Mouse (Mus musculus): ENCODE results near the gene Sept10. TPM values are rescaled to one million over a fixed set of nuclear protein-coding genes. Genes with fewer than 3 reads are reported as not detected.
A peak's percentile ranks its signal among the peaks of the same experiment; 100 is the strongest.

Sept10 gene
- 11.5 and 14.3 TPM in 2 replicates for polyA plus RNA-seq (2015; fragmentation: Nextera tagmentation; extraction: Ambion mirVana)

DNA sequence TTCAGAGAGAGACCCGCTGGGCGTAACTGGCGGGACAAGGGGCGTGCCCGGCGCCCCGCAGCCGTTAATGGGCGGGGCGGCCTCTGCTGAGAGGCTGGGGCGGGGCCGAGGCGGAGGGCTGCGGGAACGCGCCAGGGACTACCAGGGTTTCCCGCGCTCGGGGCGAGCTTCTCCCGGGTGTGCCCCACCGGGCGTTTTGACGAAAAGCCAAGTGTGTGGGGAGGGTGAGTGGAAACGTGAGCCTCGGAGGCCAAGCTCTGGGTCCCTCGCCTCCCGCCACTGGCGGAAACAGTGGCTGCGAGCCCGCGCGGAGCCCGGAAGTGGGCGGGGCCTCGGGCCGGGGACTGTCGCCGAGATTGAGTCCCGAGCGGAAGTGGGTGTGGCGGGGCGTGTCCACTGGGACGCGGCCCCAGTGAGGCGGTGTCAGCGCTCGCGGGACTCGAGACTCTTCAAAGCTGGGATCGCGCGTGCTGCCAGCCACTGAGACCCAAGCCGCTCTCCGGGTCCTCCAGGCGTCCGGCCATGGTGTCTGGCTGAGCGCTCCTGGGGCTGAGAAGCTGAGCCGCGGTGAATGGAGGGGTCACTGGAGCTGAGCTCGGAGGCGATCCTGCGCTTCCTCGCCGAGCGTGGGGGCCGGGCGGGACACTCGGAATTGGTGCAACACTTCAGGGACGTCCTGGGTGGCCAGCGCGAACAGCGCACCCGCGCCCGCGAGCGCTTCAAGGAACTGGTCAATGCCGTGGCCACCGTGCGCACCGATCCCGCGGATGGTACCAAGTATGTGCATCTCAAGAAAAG is at the start of gene Sept10, which contains the start of gene Sowahc:
Gene Sept10, minus strand, starts transcription at position 375 of the 798 bp plus-strand sequence.
Gene Sowahc, plus strand, starts transcription at position 481 of the 798 bp plus-strand sequence.
- peaks cover 17% of the 10 kb centered on the region for H3K4me1 ChIP-seq (replicated peaks)
- H3K4me3 ChIP-seq (replicated peaks) = peak within 1 kb of the TSS; percentile 66
- no peaks in the 10 kb centered on the region for H3K9me3 ChIP-seq (replicated peaks)
- H3K36me3 ChIP-seq = no peaks in the 10 kb centered on the region
- peak within 1 kb of the TSS; percentile 69 for H3K9ac ChIP-seq
- under 1% methylated on average over 84 of the region's 84 CpGs for WGBS (ENCODE audit: insufficient replicate concordance)
- peaks cover 56% of the 10 kb centered on the region for H3K27me3 ChIP-seq
- peak; percentile 86 for ATAC-seq (ENCODE audit: low read depth)
- peak within 1 kb of the TSS; percentile 71 for H3K27ac ChIP-seq
- peak within 1 kb of the TSS; percentile 87 for H3K4me2 ChIP-seq
- peak; percentile 82 for DNase-seq

DNA sequence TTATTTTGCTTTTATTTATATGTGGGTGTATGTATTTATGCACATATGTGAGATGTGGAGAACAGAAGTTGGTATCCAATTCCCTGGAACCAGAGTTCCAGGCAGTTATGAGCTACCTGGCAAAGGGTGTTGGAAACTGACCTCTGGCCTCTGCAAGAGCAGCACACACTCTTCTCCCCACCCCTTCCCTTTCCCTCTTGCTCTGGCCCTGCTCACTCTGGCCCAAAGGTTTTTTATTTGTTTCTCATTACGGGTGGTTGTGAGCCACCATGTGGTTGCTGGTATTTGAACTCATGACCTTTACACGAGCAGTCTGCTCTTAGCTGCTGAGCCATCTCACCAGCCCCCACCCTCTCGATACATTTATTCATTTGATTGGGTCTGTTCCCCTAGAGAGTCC is 47.1 kb upstream of the Sept10 start:
- Histone ChIP-seq H3K9me3 (replicated peaks) (no peaks in the 10 kb centered on the region), H3K27me3 (no peaks in the 10 kb centered on the region), H3K27ac (no peak overlapping the region), H3K4me2 (no peak overlapping the region), H3K9ac (no peak overlapping the region), H3K4me3 (replicated peaks) (no peak overlapping the region), H3K4me1 (replicated peaks) (peaks cover 25% of the 10 kb centered on the region), H3K36me3 (no peaks in the 10 kb centered on the region)
- 39% methylated on average over 3 of the region's 3 CpGs for WGBS (ENCODE audit: insufficient replicate concordance)
- ATAC-seq (ENCODE audit: low read depth) (no peak), DNase-seq (no peak)

DNA sequence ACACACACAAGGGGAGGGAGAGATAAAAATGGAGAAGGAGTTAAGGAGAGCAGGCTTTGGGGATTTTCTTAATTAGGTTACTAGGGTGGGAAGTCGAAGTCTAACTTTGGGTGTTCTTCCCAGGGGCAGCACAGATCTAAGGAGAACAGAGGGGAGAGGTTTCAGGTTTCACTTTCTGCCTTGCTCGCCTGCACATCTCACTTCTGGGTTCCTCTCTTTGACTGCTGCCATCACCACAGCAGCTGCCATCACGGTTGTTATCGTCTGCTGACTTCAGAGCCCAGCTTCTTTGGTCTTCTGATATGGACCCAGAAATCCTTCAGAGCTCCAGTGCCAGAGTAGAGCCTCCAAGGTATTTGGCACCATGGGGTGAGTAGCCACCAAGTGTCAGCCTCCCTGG is 46.5 kb upstream of the Sept10 start:
- no peak for DNase-seq
- Histone ChIP-seq H3K9me3 (replicated peaks) (no peaks in the 10 kb centered on the region), H3K27me3 (no peaks in the 10 kb centered on the region), H3K4me3 (replicated peaks) (no peak overlapping the region), H3K9ac (no peak overlapping the region), H3K4me1 (replicated peaks) (peaks cover 29% of the 10 kb centered on the region), H3K27ac (no peak overlapping the region), H3K36me3 (no peaks in the 10 kb centered on the region), H3K4me2 (no peak overlapping the region)
- no peak for ATAC-seq (ENCODE audit: low read depth)
- WGBS (ENCODE audit: insufficient replicate concordance) = 27% methylated on average over 4 of the region's 4 CpGs

DNA sequence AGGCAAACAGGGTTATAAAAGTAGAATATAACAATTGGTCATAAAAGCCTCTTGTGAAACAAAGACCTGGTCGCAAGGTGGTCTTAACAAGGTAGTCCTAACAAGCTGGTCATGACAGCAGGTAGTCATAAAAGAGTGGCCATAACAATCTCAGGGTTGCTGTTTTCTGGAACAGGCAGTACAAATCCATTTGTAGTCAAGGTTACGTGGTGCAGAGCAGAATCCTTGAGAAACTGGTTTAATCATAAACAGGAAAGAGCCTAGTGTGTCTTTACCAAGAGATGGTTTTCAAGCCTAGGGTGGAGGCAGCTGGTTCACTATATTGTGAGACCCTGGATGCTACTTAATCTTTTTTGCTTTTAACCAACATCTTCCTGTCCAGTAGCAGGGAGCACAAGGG is 45.6 kb upstream of the Sept10 start:
- Histone ChIP-seq H3K4me3 (replicated peaks) (no peak overlapping the region), H3K9ac (no peak overlapping the region), H3K27ac (no peak overlapping the region), H3K4me2 (no peak overlapping the region), H3K27me3 (no peaks in the 10 kb centered on the region), H3K4me1 (replicated peaks) (peaks cover 35% of the 10 kb centered on the region), H3K9me3 (replicated peaks) (no peaks in the 10 kb centered on the region), H3K36me3 (no peaks in the 10 kb centered on the region)
- ATAC-seq (ENCODE audit: low read depth) = no peak
- WGBS (ENCODE audit: insufficient replicate concordance) = 72% methylated on average over 2 of the region's 2 CpGs
- DNase-seq = no peak

DNA sequence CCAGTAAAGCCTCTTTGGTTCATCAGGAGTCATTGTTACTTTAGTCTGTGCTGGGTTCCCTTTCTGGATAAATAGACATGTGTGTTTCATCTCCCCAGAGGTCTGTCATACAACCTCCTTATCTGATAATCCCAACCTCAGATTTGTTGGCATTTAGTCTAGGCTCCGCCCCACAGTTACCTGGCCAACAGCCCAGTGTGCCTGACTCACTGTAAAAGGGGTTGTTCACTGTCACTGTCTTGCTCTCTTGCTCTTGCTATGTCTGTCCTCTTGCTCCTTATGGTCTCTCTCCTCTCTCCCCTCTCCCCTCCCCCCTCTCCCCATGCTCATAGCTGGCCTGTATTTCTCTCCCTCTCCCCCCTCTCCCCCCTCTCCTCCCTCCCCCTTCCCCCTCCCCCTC is 44.5 kb upstream of the Sept10 start:
- H3K27me3 ChIP-seq = no peaks in the 10 kb centered on the region
- no peak overlapping the region for H3K4me2 ChIP-seq
- no peaks in the 10 kb centered on the region for H3K9me3 ChIP-seq (replicated peaks)
- H3K4me3 ChIP-seq (replicated peaks) = no peak overlapping the region
- DNase-seq (no peak), ATAC-seq (ENCODE audit: low read depth) (peak; percentile 25; the same call in 1 of the 2 replicates)
- H3K36me3 ChIP-seq = no peaks in the 10 kb centered on the region
- WGBS (ENCODE audit: insufficient replicate concordance) = 77% methylated on average over 1 of the region's 1 CpGs
- H3K9ac ChIP-seq = no peak overlapping the region
- H3K27ac ChIP-seq = peak overlapping the region; percentile 15; the same call in 1 of the 2 replicates
- H3K4me1 ChIP-seq (replicated peaks) = peaks cover 37% of the 10 kb centered on the region

DNA sequence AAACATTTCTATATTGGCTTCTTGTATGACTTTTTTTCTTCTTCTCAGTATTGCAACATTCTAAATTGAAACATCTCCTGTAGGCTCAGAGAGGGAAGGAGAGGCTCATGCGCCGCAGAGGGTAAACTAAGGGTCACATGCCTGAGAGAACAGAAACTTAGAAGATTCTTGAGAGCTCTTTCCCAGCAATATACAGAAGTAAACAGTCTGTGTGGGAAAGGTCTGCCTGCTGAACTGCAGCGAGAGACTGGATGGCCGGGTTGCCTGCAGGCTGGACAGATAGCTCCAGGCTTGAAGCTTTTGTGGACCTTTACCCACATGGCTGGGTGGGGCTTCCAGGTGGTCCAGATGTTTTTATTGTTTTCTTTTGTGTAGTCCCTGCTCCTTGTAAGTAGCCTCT is 44.0 kb upstream of the Sept10 start:
- Histone ChIP-seq H3K4me3 (replicated peaks) (no peak overlapping the region), H3K27ac (peak overlapping the region; percentile 15; the same call in 1 of the 2 replicates), H3K36me3 (no peaks in the 10 kb centered on the region), H3K27me3 (no peaks in the 10 kb centered on the region), H3K4me2 (no peak overlapping the region), H3K9ac (no peak overlapping the region), H3K9me3 (replicated peaks) (no peaks in the 10 kb centered on the region), H3K4me1 (replicated peaks) (peaks cover 37% of the 10 kb centered on the region)
- 28% methylated on average over 4 of the region's 4 CpGs for WGBS (ENCODE audit: insufficient replicate concordance)
- 0 out of 2 replicates have a peak, but pooled peaks have one; percentile 5 for ATAC-seq (ENCODE audit: low read depth)
- DNase-seq = no peak

DNA sequence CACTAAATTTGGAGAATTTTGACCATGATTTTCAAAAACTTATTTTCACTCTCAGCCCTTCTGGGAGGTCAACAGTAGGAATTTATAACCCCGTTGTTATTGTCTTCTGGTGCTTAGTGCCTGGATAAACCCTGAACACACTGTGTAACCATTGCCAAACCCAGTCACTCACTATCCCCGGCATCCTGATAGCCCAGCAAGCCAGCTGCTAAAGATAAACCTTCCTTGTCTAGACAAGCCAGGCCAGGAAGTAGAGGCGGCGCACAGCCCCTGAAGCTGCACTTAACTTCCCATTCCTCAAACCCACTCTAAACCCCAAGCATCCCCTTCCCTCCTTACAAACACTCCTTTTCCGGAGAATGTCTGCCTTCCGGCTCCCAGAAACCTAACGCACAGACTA is 43.4 kb upstream of the Sept10 start:
- ATAC-seq (ENCODE audit: low read depth) (peak; percentile 59), DNase-seq (no peak)
- WGBS (ENCODE audit: insufficient replicate concordance) = 8% methylated on average over 7 of the region's 7 CpGs
- Histone ChIP-seq H3K4me3 (replicated peaks) (no peak overlapping the region), H3K27me3 (no peaks in the 10 kb centered on the region), H3K4me1 (replicated peaks) (peaks cover 35% of the 10 kb centered on the region), H3K4me2 (no peak overlapping the region), H3K9me3 (replicated peaks) (no peaks in the 10 kb centered on the region), H3K9ac (no peak overlapping the region), H3K27ac (no peak overlapping the region), H3K36me3 (no peaks in the 10 kb centered on the region)

DNA sequence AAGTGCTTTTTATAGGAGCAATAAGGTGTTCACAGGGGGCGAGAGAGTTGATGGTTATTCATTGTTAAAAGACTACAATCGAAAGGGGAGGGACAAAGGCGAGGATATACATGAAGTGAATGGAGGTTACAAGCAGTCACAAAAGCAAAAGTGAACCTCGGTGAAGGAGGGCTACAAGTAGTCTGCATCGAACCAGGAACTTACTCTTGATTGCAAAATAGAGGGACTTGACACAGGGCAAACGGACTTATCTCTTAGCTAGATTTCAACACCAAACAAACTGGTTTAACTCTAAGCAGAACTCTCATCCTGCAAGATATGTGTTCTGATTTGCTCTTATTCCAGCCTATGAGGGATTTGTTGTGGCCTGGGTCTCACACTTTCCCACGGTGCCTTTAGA is 41.3 kb upstream of the Sept10 start:
- Histone ChIP-seq H3K27me3 (no peaks in the 10 kb centered on the region), H3K27ac (no peak overlapping the region), H3K9me3 (replicated peaks) (no peaks in the 10 kb centered on the region), H3K4me3 (replicated peaks) (no peak overlapping the region), H3K4me2 (no peak overlapping the region), H3K9ac (no peak overlapping the region), H3K4me1 (replicated peaks) (peaks cover 31% of the 10 kb centered on the region), H3K36me3 (no peaks in the 10 kb centered on the region)
- ATAC-seq (ENCODE audit: low read depth) (no peak), DNase-seq (no peak)
- 43% methylated on average over 7 of the region's 7 CpGs for WGBS (ENCODE audit: insufficient replicate concordance)

DNA sequence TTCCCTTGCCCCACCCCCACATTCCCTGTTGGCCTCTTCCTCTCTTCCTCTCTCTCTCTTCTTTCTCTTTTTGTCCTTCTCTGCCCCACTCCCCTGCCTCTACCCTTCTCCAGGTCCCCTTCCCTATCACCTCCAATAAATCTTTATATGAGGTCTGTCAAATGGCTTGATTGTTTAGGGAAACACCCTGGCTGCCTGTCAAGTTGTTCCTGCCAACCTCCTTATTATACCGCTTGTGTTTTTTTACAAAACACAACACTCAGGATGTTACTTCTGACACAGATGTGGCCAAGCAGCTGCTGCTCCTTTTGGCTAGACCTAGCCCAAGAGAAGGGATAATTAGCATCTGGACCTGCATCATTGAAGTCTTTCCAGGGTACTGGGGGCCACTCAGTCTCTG is 40.4 kb upstream of the Sept10 start:
- Histone ChIP-seq H3K36me3 (no peaks in the 10 kb centered on the region), H3K9ac (no peak overlapping the region), H3K9me3 (replicated peaks) (no peaks in the 10 kb centered on the region), H3K27ac (no peak overlapping the region), H3K4me1 (replicated peaks) (peaks cover 31% of the 10 kb centered on the region), H3K27me3 (no peaks in the 10 kb centered on the region), H3K4me3 (replicated peaks) (no peak overlapping the region), H3K4me2 (no peak overlapping the region)
- ATAC-seq (ENCODE audit: low read depth) = no peak
- no peak for DNase-seq
- 70% methylated on average over 1 of the region's 1 CpGs for WGBS (ENCODE audit: insufficient replicate concordance)

DNA sequence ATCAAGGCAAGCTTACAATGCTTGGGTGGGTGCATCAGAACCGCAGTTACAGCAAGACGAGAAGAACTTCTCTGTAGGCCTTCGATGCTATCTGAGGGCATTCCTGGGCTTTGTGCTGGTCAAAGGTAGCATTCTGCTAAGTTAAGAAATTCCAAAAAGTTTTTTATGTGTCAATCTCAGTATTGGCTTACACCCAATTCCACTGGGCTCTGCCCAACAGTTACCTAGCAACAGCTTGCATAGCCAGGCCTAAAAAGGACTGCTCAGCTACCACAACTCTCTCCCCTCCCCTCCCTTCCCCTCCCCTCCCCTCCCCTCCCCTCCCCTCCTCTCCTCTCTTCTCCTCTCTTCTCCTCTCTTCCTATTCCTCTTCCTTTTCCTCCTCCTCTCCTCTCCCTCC is 40.0 kb upstream of the Sept10 start:
- H3K4me3 ChIP-seq (replicated peaks) = no peak overlapping the region
- no peak overlapping the region for H3K4me2 ChIP-seq
- peaks cover 31% of the 10 kb centered on the region for H3K4me1 ChIP-seq (replicated peaks)
- H3K9me3 ChIP-seq (replicated peaks) = no peaks in the 10 kb centered on the region
- no peaks in the 10 kb centered on the region for H3K36me3 ChIP-seq
- WGBS (ENCODE audit: insufficient replicate concordance) = 68% methylated on average over 3 of the region's 3 CpGs
- DNase-seq (no peak), ATAC-seq (ENCODE audit: low read depth) (no peak)
- H3K27ac ChIP-seq = no peak overlapping the region
- H3K9ac ChIP-seq = no peak overlapping the region
- no peaks in the 10 kb centered on the region for H3K27me3 ChIP-seq

DNA sequence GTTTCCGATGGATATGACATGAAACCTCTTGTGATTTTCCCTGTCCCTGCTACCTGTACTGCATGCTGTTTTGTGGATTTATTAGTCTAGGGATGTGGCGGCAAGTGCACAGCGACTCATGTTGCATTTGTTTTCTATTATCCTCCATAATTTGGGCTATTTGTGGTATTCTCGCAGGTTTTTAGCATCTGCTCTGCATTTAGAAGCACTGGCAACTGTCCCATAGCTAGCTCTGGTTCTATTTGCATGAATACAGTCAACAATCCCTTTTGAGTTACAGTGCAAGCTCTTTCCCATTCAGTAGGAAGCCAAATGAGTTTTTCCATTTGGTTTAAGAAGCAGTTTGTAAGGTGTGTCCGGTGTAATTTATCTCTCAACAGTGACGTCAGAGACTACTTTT is 37.9 kb upstream of the Sept10 start:
- Histone ChIP-seq H3K4me1 (replicated peaks) (peaks cover 27% of the 10 kb centered on the region), H3K36me3 (no peaks in the 10 kb centered on the region), H3K9ac (no peak overlapping the region), H3K27ac (no peak overlapping the region), H3K4me3 (replicated peaks) (no peak overlapping the region), H3K27me3 (no peaks in the 10 kb centered on the region), H3K9me3 (replicated peaks) (no peaks in the 10 kb centered on the region), H3K4me2 (no peak overlapping the region)
- DNase-seq (no peak), ATAC-seq (ENCODE audit: low read depth) (no peak)
- 73% methylated on average over 6 of the region's 6 CpGs for WGBS (ENCODE audit: insufficient replicate concordance)

DNA sequence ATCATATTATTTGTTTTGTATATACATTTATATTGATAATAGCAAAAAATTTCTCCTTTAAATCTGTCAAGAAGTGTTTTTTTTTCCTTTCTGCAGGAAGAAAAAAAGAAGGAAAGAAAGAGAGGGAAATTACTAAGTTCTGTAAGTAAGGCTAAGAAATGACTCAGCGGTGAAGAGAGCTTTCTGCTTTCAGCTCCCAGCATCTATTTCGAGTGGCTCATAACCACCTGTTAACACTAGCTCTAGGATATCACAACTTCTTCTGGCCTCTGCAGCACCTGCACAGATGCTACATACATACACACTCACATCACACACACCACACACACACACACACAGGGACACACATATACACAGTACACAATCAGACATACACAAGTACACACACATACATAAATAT is 34.9 kb upstream of the Sept10 start:
- Histone ChIP-seq H3K27ac (no peak overlapping the region), H3K4me2 (no peak overlapping the region), H3K4me1 (replicated peaks) (peaks cover 15% of the 10 kb centered on the region; the same call in 1 of the 2 replicates), H3K9me3 (replicated peaks) (no peaks in the 10 kb centered on the region), H3K4me3 (replicated peaks) (no peak overlapping the region), H3K36me3 (no peaks in the 10 kb centered on the region), H3K9ac (no peak overlapping the region), H3K27me3 (no peaks in the 10 kb centered on the region)
- 69% methylated on average over 2 of the region's 2 CpGs for WGBS (ENCODE audit: insufficient replicate concordance)
- DNase-seq (no peak), ATAC-seq (ENCODE audit: low read depth) (no peak)

All from liver, embryonic 13.5 days (tissue).